Mouse (Mus musculus): Measurements from ENCODE around the gene Ripor1.

Gene Ripor1

GRCm38 (mm10) chr8:105606189-105607023 is 1.4 kb downstream of the Ripor1 start:
- DNase-seq (ENCODE audit: low read depth): peak; percentile 78

- DNase-seq (ENCODE audit: low read depth): no peak
Observed at GRCm38 (mm10) chr8:105607062-105607461, 2.0 kb downstream of the Ripor1 start.

DNA sequence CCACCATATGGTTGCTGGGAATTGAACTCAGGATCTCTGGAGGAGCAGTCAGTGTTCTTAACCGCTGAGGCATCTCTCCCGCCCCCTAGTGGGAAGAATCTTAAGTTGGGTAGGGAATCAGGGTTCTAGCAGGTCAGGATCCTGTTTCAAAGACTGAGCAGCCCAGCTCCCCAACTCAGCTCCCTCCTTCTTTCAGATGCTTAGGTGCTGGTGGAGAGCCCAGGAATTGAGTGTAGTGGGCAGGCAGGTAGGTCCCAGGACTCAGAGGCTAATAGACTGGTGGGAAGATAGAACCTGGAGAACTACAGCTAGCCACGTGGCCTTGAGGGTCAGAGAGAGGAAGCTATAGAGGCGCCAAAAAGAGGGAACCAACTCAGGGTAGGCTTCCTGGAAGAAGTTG is 2.6 kb downstream of the Ripor1 start:
- DNase-seq (ENCODE audit: low read depth): peak; percentile 73

- DNase-seq (ENCODE audit: low read depth): no peak
Observed at GRCm38 (mm10) chr8:105609355-105609754, 4.3 kb downstream of the Ripor1 start.

DNA sequence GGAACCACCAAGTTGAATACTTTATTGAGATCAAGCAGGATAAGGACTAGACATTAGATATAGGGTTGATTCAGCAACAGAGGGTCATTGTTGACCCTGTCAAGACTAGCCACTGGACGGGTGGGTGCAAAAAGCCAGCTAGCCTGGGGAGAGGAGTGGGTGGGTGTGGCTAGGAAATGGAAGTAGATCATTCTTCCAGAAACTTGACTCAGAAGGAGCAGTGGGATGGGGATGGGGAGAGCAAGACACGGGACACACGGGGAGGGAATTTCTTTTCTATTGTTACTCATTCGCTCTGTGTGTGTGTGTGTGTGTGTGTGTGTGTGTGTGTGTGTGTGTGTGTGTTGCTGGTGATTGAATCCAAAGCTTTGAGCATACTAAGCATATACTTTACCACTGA is 4.7 kb downstream of the Ripor1 start:
- DNase-seq (ENCODE audit: low read depth): no peak

GRCm38 (mm10) chr8:105611836-105612235 is 6.8 kb downstream of the Ripor1 start:
- no peak for DNase-seq (ENCODE audit: low read depth)

- DNase-seq (ENCODE audit: low read depth): no peak
Observed at GRCm38 (mm10) chr8:105613037-105613436, 8.0 kb downstream of the Ripor1 start.

DNA sequence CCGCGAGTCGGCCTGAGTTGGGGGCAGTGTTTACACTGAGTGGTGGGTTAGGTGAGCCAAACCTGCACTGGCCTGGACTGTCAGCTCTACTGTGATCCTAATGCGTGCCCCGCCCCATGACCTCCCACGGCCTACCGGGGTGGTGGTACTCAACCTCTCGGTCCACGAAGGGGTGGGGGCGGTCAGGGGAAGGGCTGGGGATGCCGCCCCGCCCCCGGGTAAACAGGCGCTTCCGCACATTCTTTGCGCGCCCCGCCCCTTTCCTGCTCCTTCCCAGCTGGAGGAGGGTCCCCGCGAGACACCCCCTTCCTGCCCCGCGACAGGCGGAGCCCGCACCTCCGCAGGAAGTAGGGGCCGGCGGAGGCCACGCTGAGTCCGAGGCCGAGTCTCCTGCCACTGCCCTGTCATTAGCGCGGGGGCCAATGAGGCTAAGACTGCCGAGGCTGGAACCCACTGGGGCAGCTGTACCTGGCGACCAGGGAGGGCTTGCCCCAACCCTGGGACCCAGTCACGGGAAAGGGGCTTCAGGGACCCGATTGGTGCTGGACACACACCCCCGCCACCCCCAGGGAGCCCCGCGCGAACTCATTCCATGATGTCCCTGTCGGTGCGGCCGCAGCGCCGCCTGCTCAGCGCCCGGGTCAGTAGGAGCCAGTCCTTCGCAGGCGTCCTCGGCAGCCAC is 8.9 kb downstream of the Ripor1 start:
- peak; percentile 60 for DNase-seq (ENCODE audit: low read depth)

DNA sequence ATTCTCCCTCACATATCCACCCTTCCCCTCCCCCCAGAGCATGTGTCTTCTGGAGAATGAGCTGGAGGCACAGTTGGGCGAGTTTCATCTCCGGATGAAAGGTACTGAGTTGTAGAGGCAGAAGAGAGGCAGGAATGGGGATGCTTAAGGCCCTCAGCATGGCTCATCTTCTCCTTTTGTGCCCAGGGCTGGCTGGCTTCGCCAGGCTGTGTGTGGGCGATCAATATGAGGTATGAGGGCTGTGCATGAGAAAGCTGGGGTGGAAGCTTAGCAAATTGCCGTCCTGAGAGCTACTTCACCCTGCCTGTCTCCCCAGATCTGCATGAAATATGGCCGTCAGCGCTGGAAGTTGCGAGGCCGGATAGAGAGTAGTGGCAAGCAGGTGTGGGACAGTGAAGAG is 10.9 kb downstream of the Ripor1 start:
- no peak for DNase-seq (ENCODE audit: low read depth)

GRCm38 (mm10) chr8:105617451-105618278 is 12.6 kb downstream of the Ripor1 start:
- DNase-seq (ENCODE audit: low read depth): no peak

DNA sequence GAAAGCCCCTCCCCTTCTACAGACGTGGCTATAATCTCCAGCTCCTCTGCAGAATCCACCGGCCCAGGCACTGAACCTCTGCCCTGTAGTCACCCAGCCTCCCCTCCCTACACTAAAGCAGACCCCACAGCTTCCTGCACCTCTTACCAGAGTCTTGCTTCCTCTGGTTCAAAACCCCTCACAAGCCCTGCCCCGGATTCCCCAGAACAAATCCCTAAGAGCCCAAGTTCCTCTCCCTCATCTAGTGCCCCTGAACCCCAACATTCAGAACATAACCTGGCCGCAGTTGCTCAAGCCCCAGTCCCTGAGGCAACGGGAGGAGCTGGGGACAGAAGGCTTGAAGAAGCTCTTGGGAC is 13.2 kb downstream of the Ripor1 start:
- DNase-seq (ENCODE audit: low read depth): no peak

- no peak for DNase-seq (ENCODE audit: low read depth)
Observed at GRCm38 (mm10) chr8:105618892-105619591, 14.0 kb downstream of the Ripor1 start.

- no peak for DNase-seq (ENCODE audit: low read depth)
Observed at GRCm38 (mm10) chr8:105620211-105620610, 15.2 kb downstream of the Ripor1 start.

- DNase-seq (ENCODE audit: low read depth): no peak
Observed at GRCm38 (mm10) chr8:105620946-105621720, 16.1 kb downstream of the Ripor1 start.

GRCm38 (mm10) chr8:105621841-105622240 is 16.8 kb downstream of the Ripor1 start:
- no peak for DNase-seq (ENCODE audit: low read depth)

GRCm38 (mm10) chr8:105622421-105622920 is 17.4 kb downstream of the Ripor1 start:
- peak; percentile 96 for DNase-seq (ENCODE audit: low read depth)

DNA sequence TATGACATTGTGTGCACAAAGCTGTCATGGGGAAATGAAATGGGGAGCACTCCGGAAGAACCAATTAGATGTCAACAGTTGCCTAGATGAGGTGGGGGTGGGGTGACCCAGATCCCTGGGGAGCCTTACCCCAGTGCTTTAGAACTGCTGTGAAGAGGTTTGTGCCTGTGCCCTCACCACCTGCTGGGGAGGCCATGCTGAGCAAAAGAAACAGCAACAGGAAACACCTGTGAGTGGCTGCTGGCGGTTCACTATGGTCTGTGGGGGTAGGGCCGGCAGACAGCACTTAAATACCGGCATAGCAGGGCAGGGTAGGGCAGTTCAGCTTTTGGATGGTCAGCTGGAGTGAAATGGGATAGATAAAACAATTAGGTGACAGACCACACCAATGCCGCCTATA is 18.1 kb downstream of the Ripor1 start:
- DNase-seq (ENCODE audit: low read depth): peak; percentile 92

DNA sequence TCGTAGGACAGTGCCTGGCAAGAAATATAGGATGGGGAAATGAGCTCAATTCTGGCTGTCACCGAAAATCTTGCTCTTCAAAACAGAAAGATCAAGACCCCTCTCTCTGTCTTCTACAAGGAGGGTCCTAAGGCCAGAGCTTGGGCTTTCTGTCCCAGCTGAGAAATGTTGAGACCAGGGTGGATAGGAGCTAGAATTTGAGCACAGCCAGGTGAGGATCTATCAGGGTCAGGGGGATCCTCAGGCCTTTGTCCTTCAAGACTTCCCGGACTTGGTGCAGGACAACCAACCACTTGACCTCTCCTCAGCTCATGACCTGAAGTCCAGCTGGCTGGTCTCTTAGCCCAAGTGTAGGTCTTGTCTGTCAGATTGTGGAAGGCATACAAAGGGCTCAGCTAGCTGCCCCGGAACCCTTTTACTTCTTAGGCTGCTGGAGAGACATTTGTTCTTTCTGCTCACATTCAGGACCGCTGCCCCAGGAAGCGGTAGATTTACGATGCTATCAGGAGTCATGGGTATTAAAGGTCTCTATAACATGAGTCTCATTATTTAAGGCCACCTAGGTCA is 18.7 kb downstream of the Ripor1 start:
- peak; percentile 52 for DNase-seq (ENCODE audit: low read depth)

GRCm38 (mm10) chr8:105624401-105624800 is 19.3 kb downstream of the Ripor1 start:
- peak; percentile 34 for DNase-seq (ENCODE audit: low read depth)

DNA sequence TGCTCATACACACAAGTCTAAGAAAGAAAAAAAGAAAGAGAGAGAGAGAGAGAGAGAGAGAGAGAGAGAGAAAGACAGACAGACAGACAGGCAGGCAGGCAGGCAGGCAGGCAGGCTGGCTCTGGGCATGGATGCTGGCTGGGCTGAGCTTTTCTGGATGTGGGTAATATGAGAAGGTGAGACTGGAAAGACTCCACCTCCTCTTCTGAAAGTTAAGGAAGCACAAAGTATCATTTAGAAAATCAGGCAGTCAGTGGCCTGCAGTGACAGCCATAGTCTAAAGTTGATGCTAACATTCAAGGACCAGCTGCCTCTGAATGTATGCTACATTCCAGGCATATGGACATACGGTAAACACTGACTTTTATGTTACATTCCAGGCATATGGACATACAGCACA is 19.8 kb downstream of the Ripor1 start:
- no peak for DNase-seq (ENCODE audit: low read depth)

- no peak for DNase-seq (ENCODE audit: low read depth)
Observed at GRCm38 (mm10) chr8:105626086-105626485, 21.0 kb downstream of the Ripor1 start.

Measured in naive thymus-derived CD4-positive, alpha-beta T cell, adult 2 months (primary cell).